Mouse (Mus musculus) embryonic facial prominence, embryonic 14.5 days (tissue): Measurements from ENCODE around the gene Sidt1. TPM values are rescaled to one million over a fixed set of nuclear protein-coding genes. Genes with fewer than 3 reads are reported as not detected.

Experiments
- ATAC-seq: fragments of 200-750 bp; cut with Nextera tagmentation; 2 replicates; pipeline ENCODE4 v1.8.0; 2017; ENCODE audit warnings: low read depth, moderate number of reproducible peaks, moderate TSS enrichment
- DNase-seq: peaks from one replicate; pipeline ENCODE4 v3.0.0-alpha.2; 2015; ENCODE audit warnings: low spot score
- H3K27ac ChIP-seq: fragments of 300-500 bp; sonication (generic); replicated peaks from 2 replicates; pipeline ENCODE4 v1.5.1; 2014; ENCODE audit warnings: low read depth, mild to moderate bottlenecking, low read length, moderate library complexity
- H3K27me3 ChIP-seq: fragments of 300-500 bp; sonication (generic); replicated peaks from 2 replicates; pipeline ENCODE4 v1.6.1; 2014; ENCODE audit warnings: low read length; ENCODE audit not compliant: control insufficient read depth, insufficient read depth
- H3K36me3 ChIP-seq: fragments of 300-500 bp; sonication (generic); 2 replicates; pipeline ENCODE4 v1.6.1; 2014; ENCODE audit warnings: low read length, mixed read lengths; ENCODE audit not compliant: control insufficient read depth, insufficient read depth
- H3K4me1 ChIP-seq: fragments of 300-500 bp; sonication (generic); 2 replicates; pipeline ENCODE4 v1.6.1; 2014; ENCODE audit warnings: antibody characterized with exemption, low read length; ENCODE audit not compliant: control insufficient read depth, insufficient read depth
- H3K4me2 ChIP-seq: fragments of 300-500 bp; sonication (generic); 2 replicates; pipeline ENCODE4 v1.6.1; 2014; ENCODE audit warnings: low read depth, mild to moderate bottlenecking, low read length, moderate library complexity, mixed read lengths
- H3K4me3 ChIP-seq: fragments of 300-500 bp; sonication (generic); 2 replicates; pipeline ENCODE4 v1.5.1; 2014; ENCODE audit warnings: low read depth, mild to moderate bottlenecking, low read length
- H3K9ac ChIP-seq: fragments of 300-500 bp; sonication (generic); 2 replicates; pipeline ENCODE4 v1.6.1; 2014; ENCODE audit warnings: low read depth, mild to moderate bottlenecking, low read length, moderate library complexity, mixed read lengths
- H3K9me3 ChIP-seq: fragments of 300-500 bp; sonication (generic); 2 replicates; pipeline ENCODE4 v1.6.1; 2016; ENCODE audit warnings: low read length; ENCODE audit not compliant: control insufficient read depth
- WGBS: fragments of 180-500 bp; shearing (Covaris S2); extraction: QIAGEN DNeasy Blood & Tissue Kit; methylation state at CpG from one replicate; pipeline ENCODE4 v1.1.7; 2014; 5-methylcytosine and 5-hydroxymethylcytosine counted together
- polyA plus RNA-seq: library from polyadenylated mRNA; unstranded; fragments of >200 nt; fragmentation: Nextera tagmentation; extraction: Ambion mirVana; gene quantifications from 2 replicates; pipeline ENCODE4 v1.2.1, GENCODE M21; 2014

The Sidt1 gene
- polyA plus RNA-seq, 1 experiment from 2014 or later: 2.0 TPM

DNA sequence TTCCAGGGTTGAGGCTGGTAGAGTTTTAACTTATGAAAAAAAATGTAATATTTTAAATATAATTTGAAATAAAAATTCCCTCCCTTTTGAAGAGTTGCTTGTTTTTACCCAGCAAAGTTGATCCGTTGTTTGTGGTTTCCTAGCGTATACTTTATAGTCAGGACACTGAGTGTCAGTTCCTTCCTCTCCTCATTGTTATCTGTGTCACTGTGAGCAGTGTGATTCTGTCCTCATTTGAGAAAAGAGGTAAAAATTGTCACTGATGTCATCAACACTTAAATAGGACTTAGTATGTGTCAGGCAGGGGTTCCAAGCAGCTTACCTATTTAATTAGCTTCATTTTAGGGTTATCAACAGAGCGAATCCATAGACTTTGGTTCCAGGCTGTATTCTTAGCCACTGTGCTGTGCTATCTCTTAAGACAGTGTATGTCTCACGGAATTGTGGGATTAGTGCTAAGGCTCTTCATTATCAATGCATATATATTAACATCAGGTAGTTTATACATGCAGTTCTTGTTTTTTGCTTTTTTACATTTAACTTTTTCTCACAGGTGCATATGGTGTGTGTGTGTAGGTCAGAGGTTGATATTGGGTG, 16.9 kb upstream of the Sidt1 start:
- DNase-seq (no peak), ATAC-seq (no peak)
- H3K4me3 ChIP-seq: no peak overlapping the region
- no peak overlapping the region for H3K9ac ChIP-seq
- no peaks in the 10 kb centered on the region for H3K9me3 ChIP-seq
- 85% methylated on average over 4 of the region's 4 CpGs for WGBS
- no peaks in the 10 kb centered on the region for H3K27me3 ChIP-seq
- H3K27ac ChIP-seq: no peak overlapping the region
- no peaks in the 10 kb centered on the region for H3K36me3 ChIP-seq
- H3K4me2 ChIP-seq: no peak overlapping the region; the same call in 1 of the 2 replicates
- H3K4me1 ChIP-seq: peaks cover 9% of the 10 kb centered on the region; the same call in 1 of the 2 replicates

- peak within 1 kb of the TSS; percentile 89 for H3K27ac ChIP-seq
- no peaks in the 10 kb centered on the region for H3K9me3 ChIP-seq
- H3K4me3 ChIP-seq: peak within 1 kb of the TSS; percentile 71
- H3K27me3 ChIP-seq: no peaks in the 10 kb centered on the region
- H3K36me3 ChIP-seq: no peaks in the 10 kb centered on the region
- WGBS: under 1% methylated on average over 61 of the region's 67 CpGs
- ATAC-seq: peak; percentile 99
- peak; percentile 96 for DNase-seq
- H3K4me2 ChIP-seq: peak within 1 kb of the TSS; percentile 73
- peak within 1 kb of the TSS; percentile 79 for H3K9ac ChIP-seq
- H3K4me1 ChIP-seq: peaks cover 9% of the 10 kb centered on the region; the same call in 1 of the 2 replicates
These were observed 14.3 kb upstream of the Sidt1 start, which contains the start of gene Spice1 for GRCm38 (mm10) chr16:44347071-44347901. Gene Spice1, plus strand, starts transcription at chr16:44347121.

DNA sequence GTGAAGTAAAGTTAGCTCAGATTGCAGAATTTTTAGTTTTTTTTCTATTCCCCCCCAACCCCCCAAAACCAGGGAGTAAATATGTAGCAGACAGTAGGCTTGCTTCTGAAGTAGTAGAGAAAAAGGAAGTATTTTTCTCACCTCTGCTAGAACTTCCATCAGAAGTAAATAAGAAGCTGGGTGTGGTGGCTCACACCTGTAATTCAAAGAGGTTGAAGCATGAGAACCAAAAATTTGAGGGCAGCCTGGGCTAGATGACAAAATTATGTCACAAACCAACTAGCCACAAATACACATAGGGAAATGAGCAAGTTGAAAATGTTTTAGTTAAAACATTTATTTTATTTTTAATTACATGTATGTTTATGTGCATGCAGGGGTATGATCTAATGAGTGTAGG, 4.5 kb upstream of the Sidt1 start:
- DNase-seq (no peak), ATAC-seq (no peak)
- H3K9ac ChIP-seq: no peak overlapping the region
- no peak overlapping the region for H3K4me3 ChIP-seq
- H3K4me2 ChIP-seq: no peak overlapping the region
- peaks cover 14% of the 10 kb centered on the region for H3K27me3 ChIP-seq
- H3K36me3 ChIP-seq: no peaks in the 10 kb centered on the region
- H3K27ac ChIP-seq: no peak overlapping the region
- H3K4me1 ChIP-seq: 0 out of 2 replicates have a peak, but pooled peaks cover 6% of the 10 kb centered on the region
- no peaks in the 10 kb centered on the region for H3K9me3 ChIP-seq

- H3K4me3 ChIP-seq: peak overlapping the region; percentile 63
- under 1% methylated on average over 38 of the region's 60 CpGs for WGBS
- H3K9ac ChIP-seq: peak overlapping the region; percentile 64
- ATAC-seq: peak; percentile 60
- no peak for DNase-seq
- H3K4me2 ChIP-seq: peak overlapping the region; percentile 100
- H3K27ac ChIP-seq: no peak overlapping the region
- no peaks in the 10 kb centered on the region for H3K9me3 ChIP-seq
- H3K27me3 ChIP-seq: peaks cover 28% of the 10 kb centered on the region
- no peaks in the 10 kb centered on the region for H3K36me3 ChIP-seq
- peaks cover 11% of the 10 kb centered on the region; the same call in 1 of the 2 replicates for H3K4me1 ChIP-seq
These were observed 768 bp downstream of the Sidt1 start for GRCm38 (mm10) chr16:44331995-44332860.

DNA sequence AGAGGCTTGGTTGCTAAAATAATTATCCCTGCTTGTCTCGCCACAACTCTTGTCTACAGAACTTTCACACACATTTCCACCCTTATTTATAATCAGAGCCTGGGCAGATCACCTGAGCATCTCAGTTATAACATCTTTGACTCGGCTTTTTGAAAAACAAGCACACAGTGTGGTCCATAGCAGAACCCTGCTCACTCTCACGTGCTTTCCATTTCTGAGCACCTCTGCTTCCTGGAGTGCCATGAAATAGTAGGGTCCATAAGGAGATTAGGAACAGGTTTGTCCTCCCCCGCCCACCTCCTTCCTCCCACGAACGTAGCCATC, 1.4 kb downstream of the Sidt1 start:
- Histone ChIP-seq H3K4me1 (peaks cover 11% of the 10 kb centered on the region; the same call in 1 of the 2 replicates), H3K9ac (peak overlapping the region; percentile 64), H3K27ac (no peak overlapping the region), H3K9me3 (no peaks in the 10 kb centered on the region), H3K27me3 (peaks cover 28% of the 10 kb centered on the region), H3K4me3 (peak overlapping the region; percentile 63), H3K36me3 (no peaks in the 10 kb centered on the region), H3K4me2 (peak overlapping the region; percentile 100)
- 0 out of 2 replicates have a peak, but pooled peaks have one; percentile 6 for ATAC-seq
- WGBS: 12% methylated on average over 6 of the region's 6 CpGs
- DNase-seq: no peak

- peaks cover 28% of the 10 kb centered on the region for H3K27me3 ChIP-seq
- ATAC-seq (no peak), DNase-seq (no peak)
- no peak overlapping the region for H3K9ac ChIP-seq
- H3K36me3 ChIP-seq: no peaks in the 10 kb centered on the region
- no peaks in the 10 kb centered on the region for H3K9me3 ChIP-seq
- 0 out of 2 replicates have a peak overlapping the region, but pooled peaks have one; percentile 100 for H3K4me2 ChIP-seq
- H3K4me3 ChIP-seq: no peak overlapping the region
- H3K27ac ChIP-seq: no peak overlapping the region
- WGBS: 27% methylated on average over 9 of the region's 9 CpGs
- peaks cover 11% of the 10 kb centered on the region; the same call in 1 of the 2 replicates for H3K4me1 ChIP-seq
These were observed 1.8 kb downstream of the Sidt1 start for GRCm38 (mm10) chr16:44331154-44331553.

GRCm38 (mm10) chr16:44330657-44331056, 2.3 kb downstream of the Sidt1 start:
- Histone ChIP-seq H3K4me1 (peaks cover 11% of the 10 kb centered on the region; the same call in 1 of the 2 replicates), H3K36me3 (no peaks in the 10 kb centered on the region), H3K9ac (no peak overlapping the region), H3K27me3 (peaks cover 28% of the 10 kb centered on the region), H3K9me3 (no peaks in the 10 kb centered on the region), H3K4me2 (no peak overlapping the region), H3K27ac (no peak overlapping the region), H3K4me3 (no peak overlapping the region)
- DNase-seq (no peak), ATAC-seq (no peak)
- 81% methylated on average over 9 of the region's 9 CpGs for WGBS

DNA sequence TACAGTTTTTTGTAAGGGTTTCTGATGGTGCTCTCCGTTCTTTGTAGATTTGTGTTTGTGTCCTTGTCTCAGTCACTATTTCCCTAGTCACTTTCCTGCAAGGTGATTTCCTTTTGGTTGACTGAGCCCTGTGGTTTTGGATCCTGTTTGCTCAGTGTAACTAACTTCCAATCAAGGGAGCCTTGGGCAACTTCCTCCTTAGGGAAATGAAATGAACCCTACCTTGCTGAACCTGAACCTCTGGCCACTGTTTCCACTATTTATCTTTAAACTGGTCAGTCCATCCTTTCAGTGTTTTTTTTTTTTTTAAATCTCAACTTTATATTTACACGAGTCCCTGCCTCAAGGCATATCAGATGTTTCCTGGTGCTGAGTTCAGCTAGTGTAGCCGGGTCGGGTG, 4.4 kb downstream of the Sidt1 start:
- Histone ChIP-seq H3K4me2 (no peak overlapping the region), H3K9ac (no peak overlapping the region), H3K27me3 (peaks cover 25% of the 10 kb centered on the region), H3K4me1 (peaks cover 11% of the 10 kb centered on the region; the same call in 1 of the 2 replicates), H3K9me3 (no peaks in the 10 kb centered on the region), H3K36me3 (no peaks in the 10 kb centered on the region), H3K4me3 (no peak overlapping the region), H3K27ac (no peak overlapping the region)
- WGBS: 35% methylated on average over 4 of the region's 4 CpGs
- DNase-seq (no peak), ATAC-seq (no peak)
